Mouse (Mus musculus): ENCODE measurements around the gene Tmem121. TPM values are rescaled to one million over a fixed set of nuclear protein-coding genes. Genes with fewer than 3 reads are reported as not detected.
"Not testable (repeated sequence)": the region's sequence is repeated elsewhere in the genome, so short reads cannot be mapped to it uniquely, and the experiment has no call there.

The Tmem121 gene
- polyA plus RNA-seq, 1 experiment from 2014 or later = 21.2 TPM

DNA sequence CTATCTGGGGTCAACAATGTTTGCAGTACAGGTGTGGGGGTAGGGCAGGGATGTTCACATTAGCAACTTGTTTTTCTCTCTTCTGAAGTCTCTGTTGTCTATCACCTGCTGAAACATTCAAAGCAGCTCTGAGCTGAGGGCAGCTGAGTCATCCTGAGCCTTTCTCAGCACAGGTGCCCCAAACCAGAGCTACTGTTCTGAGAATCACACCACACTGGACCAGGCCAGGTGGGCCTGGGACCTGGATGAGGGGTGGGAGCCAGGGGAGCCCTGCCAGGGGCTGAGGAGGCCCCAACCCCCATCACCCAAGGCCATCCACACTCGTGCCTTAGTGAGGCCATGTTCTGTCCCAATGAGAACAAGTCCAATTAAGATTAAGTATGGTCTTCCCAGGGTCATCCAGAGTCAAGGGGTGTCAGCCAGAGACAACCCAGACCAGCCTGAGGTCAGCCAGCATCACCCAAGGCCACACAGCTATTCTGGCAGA is 46.6 kb downstream of the Tmem121 start:
- H3K4me1 ChIP-seq; H3K9ac ChIP-seq; H3K27me3 ChIP-seq; ATAC-seq (ENCODE audit: low FRiP score, low read depth); H3K9me3 ChIP-seq; H3K27ac ChIP-seq; H3K4me3 ChIP-seq; H3K36me3 ChIP-seq; H3K4me2 ChIP-seq (replicated peaks): not testable (repeated sequence)
- 44% methylated on average over 1 of the region's 1 CpGs for WGBS

Other genes starting within 250 kb of the Tmem121 start
- gene Nudt14, start 243.8 kb upstream of the Tmem121 start, polyA plus RNA-seq (2015; fragmentation: Nextera tagmentation; extraction: Ambion mirVana) = 83.8 and 88.9 TPM in 2 replicates
- 26.7 and 27.5 TPM in 2 replicates for gene Btbd6, start 209.4 kb upstream of the Tmem121 start, polyA plus RNA-seq (2015; fragmentation: Nextera tagmentation; extraction: Ambion mirVana)
- gene Brf1, start 185.2 kb upstream of the Tmem121 start, polyA plus RNA-seq (2015; fragmentation: Nextera tagmentation; extraction: Ambion mirVana) = 71.4 and 74.0 TPM in 2 replicates
- 14.2 and 16.7 TPM in 2 replicates for gene Pacs2, start 171.4 kb upstream of the Tmem121 start, polyA plus RNA-seq (2015; fragmentation: Nextera tagmentation; extraction: Ambion mirVana)
- 0.14 TPM in 1 of 2 replicates, not detected in the other for gene Tex22, start 111.4 kb upstream of the Tmem121 start, polyA plus RNA-seq (2015; fragmentation: Nextera tagmentation; extraction: Ambion mirVana)
- gene Mta1, start 87.7 kb upstream of the Tmem121 start, polyA plus RNA-seq (2015; fragmentation: Nextera tagmentation; extraction: Ambion mirVana) = 17.8 and 18.7 TPM in 2 replicates
- 70.0 and 70.4 TPM in 2 replicates for gene Crip2, start 45.7 kb upstream of the Tmem121 start, polyA plus RNA-seq (2015; fragmentation: Nextera tagmentation; extraction: Ambion mirVana)
- gene Crip1, start 39.6 kb upstream of the Tmem121 start, polyA plus RNA-seq (2015; fragmentation: Nextera tagmentation; extraction: Ambion mirVana) = 147 and 154 TPM in 2 replicates
- 35.5 and 36.6 TPM in 2 replicates for gene Tedc1, start 29.5 kb upstream of the Tmem121 start, polyA plus RNA-seq (2015; fragmentation: Nextera tagmentation; extraction: Ambion mirVana)

Data from limb, embryonic 13.5 days (tissue).